In genomic region chr3:153701172-153701571, GRCm38 (mm10) we compare ENCODE assay signal across 21 mouse cellular contexts. TPM values are rescaled to one million over a fixed set of nuclear protein-coding genes. Genes with fewer than 3 reads are reported as not detected.
A peak's percentile ranks its signal among the peaks of the same experiment; 100 is the strongest.
DNase-seq lines count a peak whose midpoint lies in the region; ATAC-seq lines count a peak whose summit lies in the region.
"Had no signal": no experiment of that assay in that cellular context is flagged by ENCODE, and none has a peak within 500 bp of the region (broad histone marks: within the 10 kb centered on the region; RNA-seq: fewer than 3 reads in every experiment).

No protein-coding gene starts in this region.

- H3K36me3 ChIP-seq in heart, embryonic 11.5 days (ENCODE audit: control insufficient read depth, insufficient read depth, low read length): no peaks in the 10 kb centered on the region
- H3K36me3 ChIP-seq in liver, embryonic 11.5 days (ENCODE audit: control insufficient read depth, insufficient read depth, low read length): no peaks in the 10 kb centered on the region
- peaks cover 6% of the 10 kb centered on the region for H3K36me3 ChIP-seq in liver, embryonic 13.5 days
- H3K36me3 ChIP-seq: embryonic facial prominence, embryonic 15.5 days; forebrain, embryonic 12.5 days; midbrain, embryonic 13.5 days; neural tube, embryonic 15.5 days had no signal

- ATAC-seq in heart, embryonic 11.5 days (replicated peaks; ENCODE audit: insufficient number of reproducible peaks, low FRiP score, low TSS enrichment): no peak
- peak; percentile 68 for ATAC-seq in liver, embryonic 11.5 days (replicated peaks; ENCODE audit: low FRiP score)
- peak; percentile 63 for ATAC-seq in liver, embryonic 13.5 days (ENCODE audit: low read depth)
- ATAC-seq: midbrain, embryonic 13.5 days had no signal

- no peaks in the 10 kb centered on the region for H3K27me3 ChIP-seq in heart, embryonic 11.5 days (ENCODE audit: control insufficient read depth, insufficient read depth, low read length)
- no peaks in the 10 kb centered on the region for H3K27me3 ChIP-seq in liver, embryonic 11.5 days (replicated peaks; ENCODE audit: control insufficient read depth, insufficient read depth, low read length)
- H3K27me3 ChIP-seq in liver, embryonic 13.5 days: no peaks in the 10 kb centered on the region
- H3K27me3 ChIP-seq: embryonic facial prominence, embryonic 15.5 days; heart, embryonic 12.5 days; midbrain, embryonic 13.5 days; neural tube, embryonic 15.5 days had no signal

- 43% methylated on average over 7 of the region's 7 CpGs for WGBS in heart, embryonic 11.5 days (ENCODE audit: insufficient replicate concordance)
- WGBS in liver, embryonic 11.5 days: 52% methylated on average over 7 of the region's 7 CpGs
- WGBS in liver, embryonic 13.5 days (ENCODE audit: insufficient replicate concordance): 37% methylated on average over 7 of the region's 7 CpGs

- H3K4me3 ChIP-seq in heart, embryonic 11.5 days (ENCODE audit: low read depth, low read length): no peak overlapping the region
- no peak overlapping the region for H3K4me3 ChIP-seq in liver, embryonic 11.5 days (ENCODE audit: low read depth, low read length)
- H3K4me3 ChIP-seq in liver, embryonic 13.5 days (replicated peaks): no peak overlapping the region
- H3K4me3 ChIP-seq: embryonic facial prominence, embryonic 15.5 days; forebrain, embryonic 12.5 days; heart, embryonic 12.5 days; midbrain, embryonic 13.5 days; myocyte; neural tube, embryonic 15.5 days had no signal

- intact Hi-C loops in heart, postnatal 25 days (cut with DNase I): no loop called here

- H3K9me3 ChIP-seq in heart, embryonic 11.5 days (replicated peaks; ENCODE audit: control insufficient read depth, low read length): no peaks in the 10 kb centered on the region
- no peaks in the 10 kb centered on the region for H3K9me3 ChIP-seq in liver, embryonic 11.5 days (ENCODE audit: control insufficient read depth, low read length)
- no peaks in the 10 kb centered on the region for H3K9me3 ChIP-seq in liver, embryonic 13.5 days (replicated peaks)
- H3K9me3 ChIP-seq: embryonic facial prominence, embryonic 15.5 days; forebrain, embryonic 12.5 days; heart, embryonic 12.5 days; midbrain, embryonic 13.5 days; neural tube, embryonic 15.5 days had no signal

- DNase-seq in heart, postnatal 25 days (ENCODE audit: low spot score): no peak
- no peak for DNase-seq in liver, embryonic 11.5 days (ENCODE audit: low spot score)
- no peak for DNase-seq in liver
- no peak for DNase-seq in liver, embryonic 13.5 days
- no peak for DNase-seq in cerebellum, adult 11 months
- no peak for DNase-seq in adrenal gland, adult 8-10 months
- DNase-seq: adrenal gland, postnatal 14 days; cerebellum, adult 9-10 months; gastrocnemius, postnatal 14 days; kidney, postnatal 10 days; lung, adult 18-20 months; lung, postnatal 4 days; right cerebral cortex, postnatal 25 days; thymus, postnatal 36 days had no signal

- no peak overlapping the region for H3K27ac ChIP-seq in heart, embryonic 11.5 days (ENCODE audit: low read depth, low read length)
- no peak overlapping the region for H3K27ac ChIP-seq in liver, embryonic 11.5 days (ENCODE audit: low read depth, low read length)
- H3K27ac ChIP-seq in liver, embryonic 13.5 days: peak overlapping the region; percentile 39; the same call in 1 of the 2 replicates
- H3K27ac ChIP-seq: embryonic facial prominence, embryonic 15.5 days; forebrain, embryonic 12.5 days; midbrain, embryonic 13.5 days had no signal

- H3K4me1 ChIP-seq in heart, embryonic 11.5 days (ENCODE audit: control insufficient read depth, insufficient read depth, low read length): peaks cover 27% of the 10 kb centered on the region
- H3K4me1 ChIP-seq in liver, embryonic 11.5 days (replicated peaks; ENCODE audit: control insufficient read depth, insufficient read depth, low read length): peaks cover 18% of the 10 kb centered on the region
- peaks cover 51% of the 10 kb centered on the region for H3K4me1 ChIP-seq in liver, embryonic 13.5 days (replicated peaks)

- 0 out of 2 replicates have a peak overlapping the region, but pooled peaks have one; percentile 22 for H3K9ac ChIP-seq in heart, embryonic 11.5 days (ENCODE audit: low read depth, low read length)
- H3K9ac ChIP-seq in liver, embryonic 11.5 days (ENCODE audit: low read depth, low read length): no peak overlapping the region
- peak overlapping the region; percentile 36; the same call in 1 of the 2 replicates for H3K9ac ChIP-seq in liver, embryonic 13.5 days
- H3K9ac ChIP-seq: embryonic facial prominence, embryonic 15.5 days; forebrain, embryonic 12.5 days; heart, embryonic 12.5 days; midbrain, embryonic 13.5 days; neural tube, embryonic 15.5 days had no signal

- no peak overlapping the region for H3K4me2 ChIP-seq in heart, embryonic 11.5 days
- no peak overlapping the region for H3K4me2 ChIP-seq in liver, embryonic 11.5 days
- H3K4me2 ChIP-seq in liver, embryonic 13.5 days: 0 out of 2 replicates have a peak overlapping the region, but pooled peaks have one; percentile 14
- H3K4me2 ChIP-seq: embryonic facial prominence, embryonic 15.5 days; forebrain, embryonic 12.5 days; heart, embryonic 12.5 days; midbrain, embryonic 13.5 days; neural tube, embryonic 15.5 days had no signal

RNA-seq across cellular contexts. Expression of gene St6galnac3, which starts 23.8 kb away (rescaled TPM):
- 29.6 and 33.6 TPM in 2 replicates for polyA plus RNA-seq in heart, embryonic 11.5 days (2014; fragmentation: Nextera tagmentation; extraction: Ambion mirVana)
- total RNA-seq in heart, postnatal 25 days (2021): 1 to 10 TPM; 4.4 to 7.5 TPM
- polyA plus RNA-seq in liver, embryonic 11.5 days (2014; fragmentation: Nextera tagmentation; extraction: Ambion mirVana): 21.8 and 27.2 TPM in 2 replicates
- 8.3 and 9.6 TPM in 2 replicates for polyA plus RNA-seq in liver, embryonic 13.5 days (2015; fragmentation: Nextera tagmentation; extraction: Ambion mirVana)
- total RNA-seq in adrenal gland, adult 8-10 months (2022): 10 to 100 TPM in 3 of 4 experiments, 1 to 10 TPM in 1; 7.7 to 25.4 (median 16.9) TPM
- polyA plus RNA-seq: myocyte had no signal
